Mouse (Mus musculus) hindbrain, embryonic 16.5 days (tissue): Measurements from ENCODE around the gene Wrap73. TPM values are rescaled to one million over a fixed set of nuclear protein-coding genes. Genes with fewer than 3 reads are reported as not detected.

Experiments
- ATAC-seq: fragments of 200-750 bp; cut with Nextera tagmentation; 2 replicates; pipeline ENCODE4 v1.8.0; 2017; ENCODE audit warnings: moderate TSS enrichment, moderate library complexity
- H3K27ac ChIP-seq: fragments of 300-500 bp; sonication (generic); 2 replicates; pipeline ENCODE4 v1.5.1; 2014; ENCODE audit warnings: low read depth, mild to moderate bottlenecking, control low read depth, low read length, moderate library complexity
- H3K27me3 ChIP-seq: fragments of 300-500 bp; sonication (generic); replicated peaks from 2 replicates; pipeline ENCODE4 v1.6.1; 2014; ENCODE audit warnings: low read length; ENCODE audit not compliant: control insufficient read depth, insufficient read depth
- H3K36me3 ChIP-seq: fragments of 300-500 bp; sonication (generic); 2 replicates; pipeline ENCODE4 v1.6.1; 2014; ENCODE audit warnings: mild to moderate bottlenecking, low read length, moderate library complexity, mixed read lengths; ENCODE audit not compliant: control insufficient read depth, insufficient read depth
- H3K4me1 ChIP-seq: fragments of 300-500 bp; sonication (generic); 2 replicates; pipeline ENCODE4 v1.6.1; 2014; ENCODE audit warnings: low read depth, low read length; ENCODE audit not compliant: control insufficient read depth, insufficient read depth
- H3K4me2 ChIP-seq: fragments of 300-500 bp; sonication (generic); 2 replicates; pipeline ENCODE4 v1.6.1; 2014; ENCODE audit warnings: mild to moderate bottlenecking, low read length, control low read depth, moderate library complexity
- H3K4me3 ChIP-seq: fragments of 300-500 bp; sonication (generic); 2 replicates; pipeline ENCODE4 v1.5.1; 2014; ENCODE audit warnings: mild to moderate bottlenecking, low read length, control low read depth, moderate library complexity
- H3K9ac ChIP-seq: fragments of 300-500 bp; sonication (generic); 2 replicates; pipeline ENCODE4 v1.6.1; 2014; ENCODE audit warnings: low read depth, mild to moderate bottlenecking, control low read depth, low read length, moderate library complexity
- H3K9me3 ChIP-seq: fragments of 300-500 bp; sonication (generic); 2 replicates; pipeline ENCODE4 v1.6.1; 2014; ENCODE audit warnings: mild to moderate bottlenecking, low read length, moderate library complexity; ENCODE audit not compliant: control insufficient read depth
- WGBS: fragments of 180-500 bp; shearing (Covaris S2); extraction: QIAGEN DNeasy Blood & Tissue Kit; methylation state at CpG from one replicate; pipeline ENCODE4 v1.1.7; 2014; 5-methylcytosine and 5-hydroxymethylcytosine counted together
- polyA plus RNA-seq: library from polyadenylated mRNA; unstranded; fragments of >200 nt; fragmentation: Nextera tagmentation; extraction: Ambion mirVana; gene quantifications from 2 replicates; pipeline ENCODE4 v1.2.1, GENCODE M21; 2015

Wrap73 gene
- polyA plus RNA-seq, 1 experiment from 2014 or later, result 45.2 TPM

GRCm38 (mm10) chr4:154211459-154211858, 69.3 kb downstream of the Wrap73 start:
- Histone ChIP-seq H3K4me1 (no peaks in the 10 kb centered on the region), H3K9ac (no peak overlapping the region), H3K27ac (no peak overlapping the region), H3K4me3 (no peak overlapping the region), H3K36me3 (no peaks in the 10 kb centered on the region), H3K4me2 (no peak overlapping the region), H3K27me3 (no peaks in the 10 kb centered on the region), H3K9me3 (no peaks in the 10 kb centered on the region)
- ATAC-seq, result no peak
- WGBS, result 85% methylated on average over 13 of the region's 13 CpGs

GRCm38 (mm10) chr4:154213586-154213985, 71.4 kb downstream of the Wrap73 start:
- ATAC-seq, result no peak
- no peaks in the 10 kb centered on the region for H3K36me3 ChIP-seq
- no peaks in the 10 kb centered on the region for H3K9me3 ChIP-seq
- no peaks in the 10 kb centered on the region for H3K27me3 ChIP-seq
- H3K4me1 ChIP-seq, result no peaks in the 10 kb centered on the region
- no peak overlapping the region for H3K9ac ChIP-seq
- no peak overlapping the region for H3K4me3 ChIP-seq
- H3K27ac ChIP-seq, result no peak overlapping the region
- WGBS, result 77% methylated on average over 7 of the region's 7 CpGs
- H3K4me2 ChIP-seq, result no peak overlapping the region

DNA sequence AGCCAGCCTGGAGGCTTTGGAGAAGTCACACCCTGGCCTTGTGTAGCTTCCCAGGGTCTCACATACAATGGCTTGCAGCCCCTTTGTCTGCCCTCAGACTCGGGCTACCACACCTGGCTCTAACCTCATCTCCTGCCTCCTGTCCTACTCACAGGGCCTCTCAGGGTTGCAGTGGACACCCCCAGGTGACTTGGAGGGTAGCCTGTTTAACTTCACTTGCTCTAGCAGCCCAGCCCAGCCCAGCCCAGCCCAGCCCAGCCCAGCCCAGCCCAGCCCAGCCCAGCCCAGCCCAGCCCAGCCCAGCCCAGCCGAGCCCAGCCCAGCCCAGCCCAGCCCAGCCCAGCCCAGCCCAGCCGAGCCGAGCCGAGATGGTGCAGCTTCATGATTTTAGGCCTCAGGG, 71.9 kb downstream of the Wrap73 start:
- Histone ChIP-seq H3K27ac (no peak overlapping the region), H3K4me2 (no peak overlapping the region), H3K36me3 (no peaks in the 10 kb centered on the region), H3K9ac (no peak overlapping the region), H3K27me3 (no peaks in the 10 kb centered on the region), H3K9me3 (no peaks in the 10 kb centered on the region), H3K4me3 (no peak overlapping the region), H3K4me1 (no peaks in the 10 kb centered on the region)
- no peak for ATAC-seq
- WGBS, result 15% methylated on average over 5 of the region's 5 CpGs

Other genes with a start within 250 kb of the Wrap73 start
- 53.5 and 55.5 TPM in 2 replicates for gene A430005L14Rik, start 185.1 kb upstream of the Wrap73 start, polyA plus RNA-seq
- gene Dffb, start 167.2 kb upstream of the Wrap73 start, polyA plus RNA-seq, result 8.5 and 9.6 TPM in 2 replicates
- 16.5 and 17.1 TPM in 2 replicates for gene Cep104, start 167.2 kb upstream of the Wrap73 start, polyA plus RNA-seq
- gene Lrrc47, start 130.6 kb upstream of the Wrap73 start, polyA plus RNA-seq, result 12.8 and 15.8 TPM in 2 replicates
- 13.9 and 14.9 TPM in 2 replicates for gene Smim1, start 116.1 kb upstream of the Wrap73 start, polyA plus RNA-seq
- not detected in 2 replicates for gene Ccdc27, start 99.7 kb upstream of the Wrap73 start, polyA plus RNA-seq
- 0.84 and 1.3 TPM in 2 replicates for gene Trp73, start 2.2 kb upstream of the Wrap73 start, polyA plus RNA-seq
- 227 and 242 TPM in 2 replicates for gene Tprgl, start 18.3 kb downstream of the Wrap73 start, polyA plus RNA-seq
- gene Megf6, start 28.4 kb downstream of the Wrap73 start, polyA plus RNA-seq, result 10.3 and 11.0 TPM in 2 replicates
- gene Arhgef16, start 159.3 kb downstream of the Wrap73 start, polyA plus RNA-seq, result 1.8 and 2.6 TPM in 2 replicates
- gene B230104I21Rik, start 193.8 kb downstream of the Wrap73 start, polyA plus RNA-seq, result not detected in 2 replicates